Mouse (Mus musculus): ENCODE measurements at regions not wholly inside any gene's neighbourhood (a gene's known extent, or its start where the extent isn't known, plus 50 kb on each side); places are given as distances from the start of the nearest gene placed in this dataset.
A peak's percentile ranks its signal among the peaks of the same experiment; 100 is the strongest.
"Not testable (repeated sequence)": the region's sequence is repeated elsewhere in the genome, so short reads cannot be mapped to it uniquely, and the experiment has no call there.

GRCm38 (mm10) chr9:11206829-11207228 is 302.3 kb upstream of the Cntn5 start:
- H3K4me3 ChIP-seq (replicated peaks; ENCODE audit: low read length) = no peak overlapping the region
- DNase-seq (ENCODE audit: low spot score) (peak; percentile 72), ATAC-seq (ENCODE audit: low FRiP score, low read depth) (peak; percentile 79)
- no peaks in the 10 kb centered on the region for H3K9me3 ChIP-seq (ENCODE audit: control insufficient read depth, low read length)
- TF ChIP-seq POLR2A (IDR thresholded peaks at IDR 0.05; ENCODE audit: borderline replicate concordance, extremely low read depth, insufficient read depth, insufficient read length) = no peak
- no peaks in the 10 kb centered on the region for H3K4me1 ChIP-seq (ENCODE audit: control insufficient read depth, insufficient read depth, low read length)
- no peaks in the 10 kb centered on the region for H3K27me3 ChIP-seq (ENCODE audit: control insufficient read depth, insufficient read depth, low read length)
- H3K36me3 ChIP-seq (ENCODE audit: control insufficient read depth, insufficient read depth, low read length) = no peaks in the 10 kb centered on the region
- no peak overlapping the region for H3K9ac ChIP-seq (ENCODE audit: low read depth, low read length, severe bottlenecking)
- H3K4me2 ChIP-seq (replicated peaks; ENCODE audit: low read depth, low read length, severe bottlenecking) = no peak overlapping the region
- no peak overlapping the region for H3K27ac ChIP-seq (replicated peaks; ENCODE audit: low read depth, low read length)
- WGBS = 57% methylated on average over 6 of the region's 6 CpGs

- no peak overlapping the region for H3K4me3 ChIP-seq (replicated peaks; ENCODE audit: low read length)
- no peaks in the 10 kb centered on the region for H3K27me3 ChIP-seq (ENCODE audit: control insufficient read depth, insufficient read depth, low read length)
- no peak overlapping the region for H3K4me2 ChIP-seq (replicated peaks; ENCODE audit: low read depth, low read length, severe bottlenecking)
- no peak overlapping the region for H3K9ac ChIP-seq (ENCODE audit: low read depth, low read length, severe bottlenecking)
- no peaks in the 10 kb centered on the region for H3K4me1 ChIP-seq (ENCODE audit: control insufficient read depth, insufficient read depth, low read length)
- no peaks in the 10 kb centered on the region for H3K9me3 ChIP-seq (ENCODE audit: control insufficient read depth, low read length)
- ATAC-seq (ENCODE audit: low FRiP score, low read depth) = no peak
- no peak for DNase-seq (ENCODE audit: low spot score)
- no peak overlapping the region for H3K27ac ChIP-seq (replicated peaks; ENCODE audit: low read depth, low read length)
- TF ChIP-seq POLR2A (IDR thresholded peaks at IDR 0.05; ENCODE audit: borderline replicate concordance, extremely low read depth, insufficient read depth, insufficient read length) = no peak
- H3K36me3 ChIP-seq (ENCODE audit: control insufficient read depth, insufficient read depth, low read length) = no peaks in the 10 kb centered on the region
Measured at GRCm38 (mm10) chr9:11206267-11206666, 301.7 kb upstream of the Cntn5 start.

- DNase-seq (ENCODE audit: low spot score) (peak; percentile 14), ATAC-seq (ENCODE audit: low FRiP score, low read depth) (0 out of 2 replicates have a peak, but pooled peaks have one; percentile 19)
- no peak for TF ChIP-seq POLR2A (IDR thresholded peaks at IDR 0.05; ENCODE audit: borderline replicate concordance, extremely low read depth, insufficient read depth, insufficient read length)
- H3K27ac ChIP-seq (replicated peaks; ENCODE audit: low read depth, low read length) = no peak overlapping the region
- no peaks in the 10 kb centered on the region for H3K4me1 ChIP-seq (ENCODE audit: control insufficient read depth, insufficient read depth, low read length)
- H3K27me3 ChIP-seq (ENCODE audit: control insufficient read depth, insufficient read depth, low read length) = no peaks in the 10 kb centered on the region
- H3K4me2 ChIP-seq (replicated peaks; ENCODE audit: low read depth, low read length, severe bottlenecking) = no peak overlapping the region
- 75% methylated on average over 2 of the region's 2 CpGs for WGBS
- no peaks in the 10 kb centered on the region for H3K36me3 ChIP-seq (ENCODE audit: control insufficient read depth, insufficient read depth, low read length)
- no peak overlapping the region for H3K9ac ChIP-seq (ENCODE audit: low read depth, low read length, severe bottlenecking)
- no peak overlapping the region for H3K4me3 ChIP-seq (replicated peaks; ENCODE audit: low read length)
- H3K9me3 ChIP-seq (ENCODE audit: control insufficient read depth, low read length) = no peaks in the 10 kb centered on the region
Measured at GRCm38 (mm10) chr9:11192183-11192582, 287.6 kb upstream of the Cntn5 start.

- H3K9ac ChIP-seq (ENCODE audit: low read depth, low read length, severe bottlenecking) = no peak overlapping the region
- no peak for TF ChIP-seq POLR2A (IDR thresholded peaks at IDR 0.05; ENCODE audit: borderline replicate concordance, extremely low read depth, insufficient read depth, insufficient read length)
- H3K36me3 ChIP-seq (ENCODE audit: control insufficient read depth, insufficient read depth, low read length) = no peaks in the 10 kb centered on the region
- no peak overlapping the region for H3K4me2 ChIP-seq (replicated peaks; ENCODE audit: low read depth, low read length, severe bottlenecking)
- no peaks in the 10 kb centered on the region for H3K9me3 ChIP-seq (ENCODE audit: control insufficient read depth, low read length)
- no peaks in the 10 kb centered on the region for H3K27me3 ChIP-seq (ENCODE audit: control insufficient read depth, insufficient read depth, low read length)
- no peak for DNase-seq (ENCODE audit: low spot score)
- no peak for ATAC-seq (ENCODE audit: low FRiP score, low read depth)
- no peak overlapping the region for H3K4me3 ChIP-seq (replicated peaks; ENCODE audit: low read length)
- 91% methylated on average over 1 of the region's 1 CpGs for WGBS
- H3K27ac ChIP-seq (replicated peaks; ENCODE audit: low read depth, low read length) = no peak overlapping the region
- no peaks in the 10 kb centered on the region for H3K4me1 ChIP-seq (ENCODE audit: control insufficient read depth, insufficient read depth, low read length)
Measured at GRCm38 (mm10) chr9:11145799-11146198, 241.2 kb upstream of the Cntn5 start.

- no peak for ATAC-seq (ENCODE audit: low FRiP score, low read depth)
- no peaks in the 10 kb centered on the region for H3K9me3 ChIP-seq (ENCODE audit: control insufficient read depth, low read length)
- H3K4me1 ChIP-seq (ENCODE audit: control insufficient read depth, insufficient read depth, low read length) = no peaks in the 10 kb centered on the region
- H3K27me3 ChIP-seq (ENCODE audit: control insufficient read depth, insufficient read depth, low read length) = no peaks in the 10 kb centered on the region
- DNase-seq (ENCODE audit: low spot score) = no peak
- no peak overlapping the region for H3K4me2 ChIP-seq (replicated peaks; ENCODE audit: low read depth, low read length, severe bottlenecking)
- H3K27ac ChIP-seq (replicated peaks; ENCODE audit: low read depth, low read length) = no peak overlapping the region
- H3K36me3 ChIP-seq (ENCODE audit: control insufficient read depth, insufficient read depth, low read length) = no peaks in the 10 kb centered on the region
- no peak overlapping the region for H3K9ac ChIP-seq (ENCODE audit: low read depth, low read length, severe bottlenecking)
- WGBS = 72% methylated on average over 5 of the region's 5 CpGs
- no peak overlapping the region for H3K4me3 ChIP-seq (replicated peaks; ENCODE audit: low read length)
- no peak for TF ChIP-seq POLR2A (IDR thresholded peaks at IDR 0.05; ENCODE audit: borderline replicate concordance, extremely low read depth, insufficient read depth, insufficient read length)
Measured at GRCm38 (mm10) chr9:11126833-11127232, 222.3 kb upstream of the Cntn5 start.

- ATAC-seq (ENCODE audit: low FRiP score, low read depth) (no peak), DNase-seq (ENCODE audit: low spot score) (no peak)
- no peaks in the 10 kb centered on the region for H3K27me3 ChIP-seq (ENCODE audit: control insufficient read depth, insufficient read depth, low read length)
- H3K9me3 ChIP-seq (ENCODE audit: control insufficient read depth, low read length) = no peaks in the 10 kb centered on the region
- no peaks in the 10 kb centered on the region for H3K36me3 ChIP-seq (ENCODE audit: control insufficient read depth, insufficient read depth, low read length)
- no peak overlapping the region for H3K9ac ChIP-seq (ENCODE audit: low read depth, low read length, severe bottlenecking)
- TF ChIP-seq POLR2A (IDR thresholded peaks at IDR 0.05; ENCODE audit: borderline replicate concordance, extremely low read depth, insufficient read depth, insufficient read length) = no peak
- H3K4me1 ChIP-seq (ENCODE audit: control insufficient read depth, insufficient read depth, low read length) = no peaks in the 10 kb centered on the region
- H3K27ac ChIP-seq (replicated peaks; ENCODE audit: low read depth, low read length) = no peak overlapping the region
- H3K4me2 ChIP-seq (replicated peaks; ENCODE audit: low read depth, low read length, severe bottlenecking) = no peak overlapping the region
- no peak overlapping the region for H3K4me3 ChIP-seq (replicated peaks; ENCODE audit: low read length)
Measured at GRCm38 (mm10) chr9:11119153-11119552, 214.6 kb upstream of the Cntn5 start.

GRCm38 (mm10) chr9:11107828-11108227 is 203.3 kb upstream of the Cntn5 start:
- WGBS = 84% methylated on average over 3 of the region's 3 CpGs
- ATAC-seq (ENCODE audit: low FRiP score, low read depth) = not testable (repeated sequence)

GRCm38 (mm10) chr9:11107212-11107611 is 202.6 kb upstream of the Cntn5 start:
- not testable (repeated sequence) for H3K4me2 ChIP-seq (replicated peaks; ENCODE audit: low read depth, low read length, severe bottlenecking); H3K4me1 ChIP-seq (ENCODE audit: control insufficient read depth, insufficient read depth, low read length); H3K9me3 ChIP-seq (ENCODE audit: control insufficient read depth, low read length); H3K9ac ChIP-seq (ENCODE audit: low read depth, low read length, severe bottlenecking); H3K4me3 ChIP-seq (replicated peaks; ENCODE audit: low read length); H3K27ac ChIP-seq (replicated peaks; ENCODE audit: low read depth, low read length); H3K36me3 ChIP-seq (ENCODE audit: control insufficient read depth, insufficient read depth, low read length); DNase-seq (ENCODE audit: low spot score); H3K27me3 ChIP-seq (ENCODE audit: control insufficient read depth, insufficient read depth, low read length); ATAC-seq (ENCODE audit: low FRiP score, low read depth)
- 96% methylated on average over 1 of the region's 1 CpGs for WGBS

More at GRCm38 (mm10) chr9:11107828-11108227, 203.3 kb upstream of the Cntn5 start:
- H3K36me3 ChIP-seq (ENCODE audit: control insufficient read depth, insufficient read depth, low read length); H3K4me1 ChIP-seq (ENCODE audit: control insufficient read depth, insufficient read depth, low read length); H3K9ac ChIP-seq (ENCODE audit: low read depth, low read length, severe bottlenecking); H3K27me3 ChIP-seq (ENCODE audit: control insufficient read depth, insufficient read depth, low read length); H3K27ac ChIP-seq (replicated peaks; ENCODE audit: low read depth, low read length); H3K4me3 ChIP-seq (replicated peaks; ENCODE audit: low read length); H3K4me2 ChIP-seq (replicated peaks; ENCODE audit: low read depth, low read length, severe bottlenecking); H3K9me3 ChIP-seq (ENCODE audit: control insufficient read depth, low read length); DNase-seq (ENCODE audit: low spot score): not testable (repeated sequence)
